Mouse (Mus musculus) midbrain, embryonic 15.5 days (tissue): ENCODE measurements around the gene Pira2. TPM values are rescaled to one million over a fixed set of nuclear protein-coding genes. Genes with fewer than 3 reads are reported as not detected.
"Not testable (repeated sequence)": the region's sequence is repeated elsewhere in the genome, so short reads cannot be mapped to it uniquely, and the experiment has no call there.

Experiments
- ATAC-seq: fragments of 200-750 bp; cut with Nextera tagmentation; replicated peaks from 2 replicates; pipeline ENCODE4 v1.8.0; 2017; ENCODE audit warnings: moderate TSS enrichment
- H3K27ac ChIP-seq: fragments of 300-500 bp; sonication (generic); 2 replicates; pipeline ENCODE4 v1.5.1; 2015; ENCODE audit warnings: mild to moderate bottlenecking, inconsistent platforms
- H3K27me3 ChIP-seq: fragments of 300-500 bp; sonication (generic); replicated peaks from 2 replicates; pipeline ENCODE4 v1.6.1; 2015; ENCODE audit warnings: inconsistent platforms
- H3K36me3 ChIP-seq: fragments of 300-500 bp; sonication (generic); replicated peaks from 2 replicates; pipeline ENCODE4 v1.6.1; 2015; ENCODE audit warnings: inconsistent platforms
- H3K4me1 ChIP-seq: fragments of 300-500 bp; sonication (generic); 2 replicates; pipeline ENCODE4 v1.6.1; 2015; ENCODE audit warnings: inconsistent platforms
- H3K4me2 ChIP-seq: fragments of 300-500 bp; sonication (generic); 2 replicates; pipeline ENCODE4 v1.6.1; 2015; ENCODE audit warnings: inconsistent platforms, mild to moderate bottlenecking, moderate library complexity
- H3K4me3 ChIP-seq: fragments of 300-500 bp; sonication (generic); 2 replicates; pipeline ENCODE4 v1.5.1; 2015; ENCODE audit warnings: mild to moderate bottlenecking, inconsistent platforms
- H3K9ac ChIP-seq: fragments of 300-500 bp; sonication (generic); 2 replicates; pipeline ENCODE4 v1.6.1; 2015; ENCODE audit warnings: mild to moderate bottlenecking, inconsistent platforms
- H3K9me3 ChIP-seq: fragments of 300-500 bp; sonication (generic); 2 replicates; pipeline ENCODE4 v1.6.1; 2016; ENCODE audit warnings: inconsistent platforms
- whole genome bisulfite sequencing: fragments of 180-500 bp; shearing (Covaris S2); methylation state at CpG from one replicate; pipeline ENCODE4 v1.1.7; 2015; ENCODE audit warnings: mixed read lengths; 5-methylcytosine and 5-hydroxymethylcytosine counted together
- polyA plus RNA-seq: library from polyadenylated mRNA; unstranded; fragments of >200 nt; fragmentation: Nextera tagmentation; extraction: Ambion mirVana; gene quantifications from 2 replicates; pipeline ENCODE4 v1.2.1, GENCODE M21; 2015

Gene Pira2
- 0.12 TPM in 1 of 2 replicates, not detected in the other for polyA plus RNA-seq

GRCm38 (mm10) chr7:3844951-3845350, at the start of gene Pira2:
TSS of gene Pira2 (minus strand) at chr7:3845051.
- no CpG with 5 or more reads among the region's 2 CpGs for WGBS
- not testable (repeated sequence) for H3K9me3 ChIP-seq, H3K4me2 ChIP-seq, H3K4me3 ChIP-seq, H3K27ac ChIP-seq, H3K36me3 ChIP-seq, ATAC-seq, H3K4me1 ChIP-seq, H3K27me3 ChIP-seq, H3K9ac ChIP-seq

- ATAC-seq, H3K27ac ChIP-seq, H3K9me3 ChIP-seq, H3K27me3 ChIP-seq, H3K4me3 ChIP-seq, H3K9ac ChIP-seq, H3K36me3 ChIP-seq, H3K4me1 ChIP-seq, H3K4me2 ChIP-seq: not testable (repeated sequence)
- no CpG with 5 or more reads among the region's 1 CpGs for WGBS
Observed at GRCm38 (mm10) chr7:3875032-3875431, 30.2 kb upstream of the Pira2 start.

DNA sequence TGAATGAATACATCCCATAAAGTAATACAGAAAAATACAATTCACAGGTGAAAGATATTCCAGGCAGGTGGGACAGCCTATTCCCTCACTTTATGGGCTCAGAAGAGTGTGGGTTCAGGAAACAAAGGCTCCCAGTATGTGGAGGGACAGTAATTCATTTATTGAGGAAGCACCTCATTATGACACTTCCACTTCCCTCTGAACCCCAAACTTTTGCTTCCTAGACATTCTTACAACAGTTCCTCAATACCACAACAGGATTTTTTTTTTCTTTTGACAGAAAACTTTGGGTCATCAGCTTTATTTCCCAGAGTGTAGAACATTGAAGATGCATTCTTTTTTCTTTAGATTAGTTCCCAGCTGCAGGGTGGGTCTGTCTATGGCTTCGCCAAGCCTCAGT, 7.0 kb downstream of the Pira2 start:
- no CpG with 5 or more reads among the region's 1 CpGs for WGBS
- not testable (repeated sequence) for H3K4me3 ChIP-seq, H3K27me3 ChIP-seq, H3K4me1 ChIP-seq, ATAC-seq, H3K36me3 ChIP-seq, H3K4me2 ChIP-seq, H3K27ac ChIP-seq, H3K9ac ChIP-seq, H3K9me3 ChIP-seq

DNA sequence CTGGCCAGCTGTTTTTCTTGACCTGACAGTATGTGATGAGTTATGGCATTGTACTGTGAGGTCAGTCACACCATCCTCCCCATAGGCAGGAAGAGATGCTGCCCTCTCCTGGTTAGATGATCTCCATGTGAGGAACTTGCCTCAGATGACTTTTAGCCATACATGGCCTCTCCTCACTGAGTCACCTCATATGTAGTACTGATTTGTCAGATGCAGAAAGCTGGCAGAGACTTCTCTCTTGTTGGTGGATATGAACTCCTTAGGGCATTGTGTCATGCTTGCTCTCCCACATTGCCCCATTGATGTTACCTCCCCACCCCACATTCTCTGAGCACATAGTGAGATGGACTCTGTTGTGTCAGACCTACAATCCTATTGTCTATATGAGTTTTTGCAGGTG, 14.2 kb downstream of the Pira2 start:
- H3K36me3 ChIP-seq, H3K4me1 ChIP-seq, H3K4me3 ChIP-seq, ATAC-seq, H3K27ac ChIP-seq, H3K9me3 ChIP-seq, H3K9ac ChIP-seq, H3K4me2 ChIP-seq, H3K27me3 ChIP-seq: not testable (repeated sequence)

DNA sequence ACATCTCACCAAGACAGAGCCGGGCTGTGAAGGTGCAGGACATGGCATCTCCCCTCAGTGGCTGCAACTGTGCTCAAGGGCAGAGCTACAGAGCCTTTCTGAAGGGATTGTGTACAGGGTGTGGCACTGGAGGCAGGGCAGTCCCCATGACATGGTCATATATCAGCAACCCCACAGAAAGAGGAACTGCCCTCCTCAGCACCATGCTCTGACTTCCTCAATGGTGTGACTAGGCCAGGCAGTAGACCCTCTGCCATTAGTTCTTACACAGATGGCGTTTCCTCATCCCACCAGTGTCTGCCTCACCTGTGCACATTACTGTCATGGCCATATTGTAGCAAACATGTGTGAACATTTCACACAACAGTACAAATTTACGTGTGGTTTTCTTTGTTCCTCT, 19.3 kb downstream of the Pira2 start, which contains the start of gene Gm15448:
Gene Gm15448 (minus strand): TSS at position 89 of the 400 bp plus-strand sequence.
- not testable (repeated sequence) for ATAC-seq, H3K36me3 ChIP-seq, H3K4me1 ChIP-seq, H3K27ac ChIP-seq, H3K4me2 ChIP-seq, H3K9ac ChIP-seq, H3K27me3 ChIP-seq, H3K4me3 ChIP-seq, H3K9me3 ChIP-seq
- WGBS: 57% methylated on average over 1 of the region's 3 CpGs

GRCm38 (mm10) chr7:3811912-3812311, 32.9 kb downstream of the Pira2 start:
- H3K4me3 ChIP-seq, H3K36me3 ChIP-seq, ATAC-seq, H3K27ac ChIP-seq, H3K9ac ChIP-seq, H3K27me3 ChIP-seq, H3K4me2 ChIP-seq, H3K4me1 ChIP-seq, H3K9me3 ChIP-seq: not testable (repeated sequence)

DNA sequence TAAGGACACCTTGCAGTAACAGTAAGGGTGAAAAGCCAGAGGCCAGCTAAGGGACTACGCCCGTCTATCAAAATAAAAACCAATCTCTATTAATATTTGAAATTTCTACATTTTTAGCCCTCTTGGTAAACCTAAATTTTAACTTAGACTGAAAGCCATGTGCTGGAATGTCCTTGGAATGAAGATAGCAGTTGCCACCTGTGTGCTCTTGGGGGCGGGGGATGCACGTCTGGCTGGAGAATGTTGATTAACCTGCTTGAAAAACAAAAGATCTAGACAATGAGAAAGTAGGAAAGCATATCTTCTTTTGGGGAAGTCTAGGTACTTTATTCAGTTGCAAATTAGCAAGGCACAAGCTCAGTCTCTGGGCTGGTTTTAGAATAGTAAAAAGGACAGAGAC, 41.9 kb downstream of the Pira2 start:
- H3K27me3 ChIP-seq, ATAC-seq, H3K4me2 ChIP-seq, H3K27ac ChIP-seq, H3K4me3 ChIP-seq, H3K4me1 ChIP-seq, H3K9me3 ChIP-seq, H3K9ac ChIP-seq, H3K36me3 ChIP-seq: not testable (repeated sequence)
- WGBS: 90% methylated on average over 4 of the region's 4 CpGs

DNA sequence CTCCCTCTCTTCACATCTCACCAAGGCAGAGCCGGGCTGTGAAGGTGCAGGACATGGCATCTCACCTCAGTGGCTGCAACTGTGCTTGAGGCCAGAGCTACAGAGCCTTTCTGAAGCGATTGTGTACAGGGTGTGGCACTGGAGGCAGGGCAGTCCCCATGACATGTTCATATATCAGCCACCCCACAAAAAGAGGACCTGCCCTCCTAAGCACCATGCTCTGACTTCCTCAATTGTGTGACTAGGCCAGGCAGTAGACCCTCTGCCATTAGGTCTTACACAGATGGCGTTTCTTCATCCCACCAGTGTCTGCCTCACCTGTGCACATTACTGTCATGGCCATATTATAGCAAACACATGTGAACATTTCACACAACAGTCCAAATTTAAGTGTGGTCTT, 44.9 kb downstream of the Pira2 start:
- H3K36me3 ChIP-seq, H3K4me2 ChIP-seq, ATAC-seq, H3K4me1 ChIP-seq, H3K4me3 ChIP-seq, H3K9me3 ChIP-seq, H3K27me3 ChIP-seq, H3K9ac ChIP-seq, H3K27ac ChIP-seq: not testable (repeated sequence)
- WGBS: 66% methylated on average over 3 of the region's 3 CpGs

DNA sequence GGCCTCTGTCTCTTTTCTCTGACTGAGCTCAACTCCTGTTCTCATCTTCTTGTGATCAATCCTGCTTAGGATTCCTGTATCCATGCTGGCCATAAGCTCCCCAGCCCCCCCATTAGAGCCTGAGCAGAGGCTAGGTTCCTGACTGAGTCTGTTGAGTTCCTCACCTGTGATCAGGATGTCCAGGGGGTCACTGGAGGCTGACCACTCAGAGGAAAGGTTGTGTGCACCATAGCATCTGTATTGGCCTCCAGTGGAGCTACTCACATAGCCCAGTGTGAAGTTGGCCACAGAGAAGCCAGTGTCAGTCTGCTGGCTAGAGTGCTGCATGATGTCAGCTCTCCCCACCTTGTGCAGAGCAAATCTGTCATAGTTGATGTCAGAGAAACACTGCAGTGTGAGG, 48.6 kb downstream of the Pira2 start:
- not testable (repeated sequence) for H3K4me2 ChIP-seq

More for the DNA sequence above, 48.6 kb downstream of the Pira2 start:
- not testable (repeated sequence) for H3K4me3 ChIP-seq, H3K9me3 ChIP-seq, H3K27ac ChIP-seq, H3K27me3 ChIP-seq, H3K36me3 ChIP-seq, H3K9ac ChIP-seq, H3K4me1 ChIP-seq, ATAC-seq

Other genes with a start within 250 kb of the Pira2 start
- gene Oscar, start 228.9 kb downstream of the Pira2 start, polyA plus RNA-seq: 0.33 and 0.59 TPM in 2 replicates
- 458 and 526 TPM in 2 replicates for gene Ndufa3, start 227.7 kb downstream of the Pira2 start, polyA plus RNA-seq
- 38.2 and 40.7 TPM in 2 replicates for gene Tfpt, start 215.1 kb downstream of the Pira2 start, polyA plus RNA-seq
- 93.2 and 96.7 TPM in 2 replicates for gene Prpf31, start 215.1 kb downstream of the Pira2 start, polyA plus RNA-seq
- gene Cnot3, start 199.8 kb downstream of the Pira2 start, polyA plus RNA-seq: 47.6 and 48.4 TPM in 2 replicates
- gene Leng1, start 179.2 kb downstream of the Pira2 start, polyA plus RNA-seq: 13.7 and 15.6 TPM in 2 replicates
- gene Tmc4, start 167.5 kb downstream of the Pira2 start, polyA plus RNA-seq: 6.2 and 6.7 TPM in 2 replicates
- 301 and 329 TPM in 2 replicates for gene Tsen34, start 152.2 kb downstream of the Pira2 start, polyA plus RNA-seq
- 103 and 110 TPM in 2 replicates for gene Mboat7, start 151.5 kb downstream of the Pira2 start, polyA plus RNA-seq
- gene Rps9, start 141.1 kb downstream of the Pira2 start, polyA plus RNA-seq: 701 and 709 TPM in 2 replicates
- 0.33 and 0.43 TPM in 2 replicates for gene Pirb, start 124.7 kb downstream of the Pira2 start, polyA plus RNA-seq
- not detected in 2 replicates for gene Gm15448, start 19.4 kb downstream of the Pira2 start, polyA plus RNA-seq
- not detected in 2 replicates for gene Gm14548, start 53.1 kb upstream of the Pira2 start, polyA plus RNA-seq
- gene Lilra6, start 70.5 kb upstream of the Pira2 start, polyA plus RNA-seq: not detected in 2 replicates
- gene Lair1, start 218.2 kb upstream of the Pira2 start, polyA plus RNA-seq: 1.7 and 1.9 TPM in 2 replicates